Mouse (Mus musculus) CH12.LX (cell line): ENCODE data around the gene Smg6. TPM values are rescaled to one million over a fixed set of nuclear protein-coding genes. Genes with fewer than 3 reads are reported as not detected.
A peak's percentile ranks its signal among the peaks of the same experiment; 100 is the strongest.
"Not testable (repeated sequence)": the region's sequence is repeated elsewhere in the genome, so short reads cannot be mapped to it uniquely, and the experiment has no call there.

Source experiments
- DNase-seq: peaks from one replicate; pipeline ENCODE4 v3.0.0-alpha.2; 2013; ENCODE audit errors: extremely low read depth
- H3K27ac ChIP-seq: 2 replicates; pipeline ENCODE4 v1.5.1; 2012; ENCODE audit warnings: low read depth, mild to moderate bottlenecking, control low read depth, moderate library complexity; ENCODE audit not compliant: insufficient read depth
- H3K27me3 ChIP-seq: replicated peaks from 2 replicates; pipeline ENCODE3; 2012; ENCODE audit warnings: inconsistent platforms
- H3K36me3 ChIP-seq, 2 experiments: replicated peaks in 1 of 2; 2 replicates each; pipeline versions ENCODE3 to v1.6.1; 2012; ENCODE audit warnings: inconsistent platforms in 1 of 2, low read length in 1 of 2, mild to moderate bottlenecking in 1 of 2, mixed read lengths in 1 of 2, moderate library complexity in 1 of 2; ENCODE audit not compliant: control insufficient read depth in 1 of 2, insufficient read depth in 1 of 2
- H3K4me1 ChIP-seq, 2 experiments: 2 replicates each; pipeline ENCODE4 v1.6.1; 2012; ENCODE audit warnings: inconsistent platforms in 1 of 2, moderate library complexity in 1 of 2; ENCODE audit not compliant: insufficient read depth in 2 of 2, control insufficient read depth in 1 of 2
- H3K4me2 ChIP-seq: 2 replicates; pipeline ENCODE4 v1.6.1; 2012; ENCODE audit warnings: low read depth, mild to moderate bottlenecking, control low read depth; ENCODE audit not compliant: poor library complexity, insufficient read depth, severe bottlenecking
- H3K4me3 ChIP-seq, 3 experiments: fragments of 150-350 bp in 1 of 3; sonication (generic) in 1 of 3; replicated peaks in 1 of 3; 2 replicates each; pipeline versions ENCODE3 to v1.5.1; 2011 to 2012; ENCODE audit warnings: low read depth in 2 of 3, low read length in 2 of 3, mild to moderate bottlenecking in 2 of 3, moderate library complexity in 2 of 3, control low read depth in 1 of 3, improper control_type of control experiment in 1 of 3, inconsistent platforms in 1 of 3, mixed read lengths in 1 of 3; ENCODE audit not compliant: poor library complexity in 1 of 3
- H3K79me2 ChIP-seq: replicated peaks from 2 replicates; pipeline ENCODE4 v1.6.1; 2012; ENCODE audit warnings: mild to moderate bottlenecking, moderate library complexity; ENCODE audit not compliant: control insufficient read depth, poor library complexity, insufficient read depth, severe bottlenecking; ENCODE audit errors: extremely low read depth
- H3K9ac ChIP-seq: 2 replicates; pipeline ENCODE4 v1.6.1; 2012; ENCODE audit warnings: low read depth, mild to moderate bottlenecking, control low read depth, moderate library complexity; ENCODE audit not compliant: insufficient read depth
- H3K9me3 ChIP-seq: replicated peaks from 2 replicates; pipeline ENCODE3; 2012; ENCODE audit warnings: low read length, inconsistent platforms, mixed read lengths
- CHD2 ChIP-seq: IDR thresholded peaks from 2 replicates; pipeline ENCODE4 v1.6.1; 2011; ENCODE audit warnings: low read length, improper control_type of control experiment
- CTCF ChIP-seq, 2 experiments: IDR thresholded peaks in 1 of 2; conservative IDR thresholded peaks in 1 of 2; 2 replicates each; pipeline ENCODE4 v1.5.1; 2011 to 2012; ENCODE audit warnings: low read depth in 2 of 2, low read length in 2 of 2, improper control_type of control experiment in 1 of 2, inconsistent platforms in 1 of 2, mild to moderate bottlenecking in 1 of 2, moderate library complexity in 1 of 2
- ELF1 ChIP-seq: IDR thresholded peaks from 2 replicates; pipeline ENCODE4 v1.6.1; 2014; ENCODE audit warnings: low read depth, mild to moderate bottlenecking, inconsistent platforms, low read length, improper control_type of control experiment
- HCFC1 ChIP-seq: IDR thresholded peaks from 2 replicates; pipeline ENCODE4 v1.6.1; 2012; ENCODE audit warnings: low read depth, mild to moderate bottlenecking, inconsistent platforms, low read length, improper control_type of control experiment
- IRF4 ChIP-seq: IDR thresholded peaks from 2 replicates; pipeline ENCODE4 v1.6.1; 2014; ENCODE audit warnings: low read depth, mild to moderate bottlenecking, inconsistent platforms, low read length, improper control_type of control experiment
- KAT2A ChIP-seq: IDR thresholded peaks from 2 replicates; pipeline ENCODE4 v1.6.1; 2012; ENCODE audit warnings: low read length, improper control_type of control experiment, inconsistent platforms; ENCODE audit not compliant: insufficient replicate concordance
- MAFK ChIP-seq: IDR thresholded peaks from 2 replicates; pipeline ENCODE4 v1.6.1; 2011; ENCODE audit warnings: low read length, improper control_type of control experiment; ENCODE audit not compliant: insufficient replicate concordance
- MAX ChIP-seq: IDR thresholded peaks from 2 replicates; pipeline ENCODE4 v1.6.1; 2011; ENCODE audit warnings: low read length, improper control_type of control experiment
- NELFE ChIP-seq: IDR thresholded peaks from 2 replicates; pipeline ENCODE4 v1.6.1; 2011; ENCODE audit warnings: low read depth, low read length, improper control_type of control experiment
- POLR2AphosphoS2 ChIP-seq: IDR thresholded peaks from 2 replicates; pipeline ENCODE4 v1.6.1; 2011; ENCODE audit warnings: low read depth, low read length, improper control_type of control experiment
- RAD21 ChIP-seq: IDR thresholded peaks from 2 replicates; pipeline ENCODE4 v1.6.1; 2011; ENCODE audit warnings: low read depth, mild to moderate bottlenecking, low read length, improper control_type of control experiment, moderate library complexity
- RCOR1 ChIP-seq: conservative IDR thresholded peaks from 2 replicates; pipeline ENCODE4 v1.6.1; 2012; ENCODE audit warnings: low read depth, mild to moderate bottlenecking, inconsistent platforms, low read length, improper control_type of control experiment
- SIN3A ChIP-seq: IDR thresholded peaks from 2 replicates; pipeline ENCODE4 v1.6.1; 2012; ENCODE audit warnings: low read length, improper control_type of control experiment, inconsistent platforms
- SMC3 ChIP-seq: IDR thresholded peaks from 2 replicates; pipeline ENCODE4 v1.6.1; 2011; ENCODE audit warnings: low read depth, low read length, improper control_type of control experiment
- TBP ChIP-seq: conservative IDR thresholded peaks from 2 replicates; pipeline ENCODE4 v1.6.1; 2011; ENCODE audit warnings: low read depth, low read length, improper control_type of control experiment
- TCF12 ChIP-seq: IDR thresholded peaks from 2 replicates; pipeline ENCODE4 v1.6.1; 2014; ENCODE audit warnings: low read depth, mild to moderate bottlenecking, inconsistent platforms, low read length, improper control_type of control experiment
- USF2 ChIP-seq: conservative IDR thresholded peaks from 2 replicates; pipeline ENCODE4 v1.6.1; 2011; ENCODE audit warnings: low read depth, low read length, improper control_type of control experiment
- ZNF384 ChIP-seq: IDR thresholded peaks from 2 replicates; pipeline ENCODE4 v1.6.1; 2012; ENCODE audit warnings: low read depth, low read length, improper control_type of control experiment, inconsistent platforms
- dilution Hi-C: fragments of 300-500 bp; cut with MboI; formaldehyde crosslinking; loops from 2 replicates; pipeline ENCODE4 v1.14.3; 2020; ENCODE audit warnings: low sequenced_read_pairs; ENCODE audit not compliant: extremely low pct_unique_long_range_greater_than_20kb, extremely low pct_ligation_motif_present
- in situ Hi-C: fragments of 300-500 bp; cut with MboI; formaldehyde crosslinking; loops from 3 replicates; pipeline ENCODE4 v1.14.3; 2019; ENCODE audit warnings: low sequenced_read_pairs, low pct_ligation_motif_present, low pct_unique_long_range_greater_than_20kb, mixed read lengths
- polyA plus RNA-seq: library from polyadenylated mRNA; unstranded; fragments of >175 nt; gene quantifications from 2 replicates; pipeline ENCODE4 v1.2.1, GENCODE M21; 2012; ENCODE audit warnings: low read depth; ENCODE audit not compliant: insufficient read length
- total RNA-seq, 2 experiments: library from RNA; depleted of rRNA; stranded (reverse); fragments of 300-350 nt in 1 of 2; fragments of >200 nt in 1 of 2; gene quantifications; 2 replicates each; pipeline ENCODE4 v1.2.3; 2012 to 2014

Smg6 gene
- total and polyA plus RNA-seq, 3 experiments = 9.0 to 18.5 (median 12.1) TPM

- in situ Hi-C loops = loop anchor here (25.0 kb wide), 1 partner anchor 536 kb away; the partner anchor contains the start of gene Cluh
- Histone ChIP-seq H3K27me3 (peaks cover 35% of the 10 kb centered on the region), H3K4me2 (peak overlapping the region; percentile 86), H3K9me3 (no peaks in the 10 kb centered on the region), H3K4me1 (peaks cover 19 to 56% of the 10 kb centered on the region in 2 experiments), H3K9ac (peak overlapping the region; percentile 6; the same call in 1 of the 2 replicates), H3K4me3 (peak overlapping the region; percentile 50 to 68 (median 53)), H3K36me3 (peaks cover 14 to 28% of the 10 kb centered on the region in 2 experiments), H3K79me2 (peaks cover 9% of the 10 kb centered on the region), H3K27ac (no peak overlapping the region)
- no peak for DNase-seq
- TF ChIP-seq MAX (0 out of 2 replicates have a peak, but pooled peaks have one; percentile 25), RCOR1 (no peak)
- dilution Hi-C loops = no loop called here
Observed at GRCm38 (mm10) chr11:75173799-75174165, 248.2 kb downstream of the Smg6 start.

GRCm38 (mm10) chr11:75174574-75174973 is 249.0 kb downstream of the Smg6 start:
- DNase-seq, H3K4me2 ChIP-seq, H3K9me3 ChIP-seq, H3K4me3 ChIP-seq, H3K79me2 ChIP-seq, dilution Hi-C loops, H3K27ac ChIP-seq, H3K9ac ChIP-seq: not testable (repeated sequence)
- Histone ChIP-seq H3K4me1 (peaks cover 19 to 53% of the 10 kb centered on the region in 2 experiments), H3K36me3 (peaks cover 16 to 34% of the 10 kb centered on the region in 2 experiments), H3K27me3 (peaks cover 35% of the 10 kb centered on the region)
- in situ Hi-C loops = loop anchor here (25.0 kb wide), 1 partner anchor 537 kb away; the partner anchor contains the start of gene Cluh
- TF ChIP-seq ZNF384 = peak; percentile 64; the same call in 1 of the 2 replicates

- in situ Hi-C loops (no loop called here), dilution Hi-C loops (no loop called here)
- no peak for DNase-seq
- H3K4me1 ChIP-seq = peaks cover 9 to 25% of the 10 kb centered on the region in 2 experiments; a peak in 3 of 4 replicates
- peak overlapping the region; percentile 68 to 92 (median 74) for H3K4me3 ChIP-seq
- TF ChIP-seq MAFK = no peak
- H3K4me2 ChIP-seq = peak overlapping the region; percentile 89
- peaks cover 10% of the 10 kb centered on the region for H3K27me3 ChIP-seq
- H3K27ac ChIP-seq = no peak overlapping the region
- no peaks in the 10 kb centered on the region for H3K9me3 ChIP-seq
- peak overlapping the region; percentile 86 for H3K9ac ChIP-seq
- H3K36me3 ChIP-seq = peaks cover 48 to 69% of the 10 kb centered on the region in 2 experiments
- peaks cover 9% of the 10 kb centered on the region for H3K79me2 ChIP-seq
Observed at GRCm38 (mm10) chr11:75178011-75178410, 252.4 kb downstream of the Smg6 start.

GRCm38 (mm10) chr11:75178672-75179208 is 253.1 kb downstream of the Smg6 start, which contains the start of gene Ovca2:
Ovca2 (minus strand) TSS chr11:75178835.
- Histone ChIP-seq H3K36me3 (peaks cover 56 to 76% of the 10 kb centered on the region in 2 experiments), H3K4me2 (peak within 1 kb of the TSS; percentile 89), H3K9me3 (no peaks in the 10 kb centered on the region), H3K4me3 (peak within 1 kb of the TSS; percentile 68 to 92 (median 74)), H3K4me1 (peaks cover 7 to 21% of the 10 kb centered on the region in 2 experiments; a peak in 3 of 4 replicates), H3K27ac (no peak within 1 kb of the TSS), H3K9ac (peak within 1 kb of the TSS; percentile 86), H3K27me3 (peaks cover 5% of the 10 kb centered on the region), H3K79me2 (peaks cover 9% of the 10 kb centered on the region)
- in situ Hi-C loops (no loop called here), dilution Hi-C loops (no loop called here)
- DNase-seq = peak; percentile 94
- TF ChIP-seq USF2 (no peak), MAFK (no peak), SMC3 (peak; percentile 79), CHD2 (no peak), TCF12 (peak; percentile 91), POLR2AphosphoS2 (peak; percentile 95), TBP (peak; percentile 80), SIN3A (0 out of 2 replicates have a peak, but pooled peaks have one; percentile 45), CTCF (conservative IDR thresholded peaks at IDR 0.05 in 1 of 2, IDR thresholded peaks at IDR 0.05 in 1 of 2; ENCODE audit: low read depth in 2 of 2, low read length in 2 of 2) (peak; percentile 49 to 91; a peak in 3 of 4 replicates), KAT2A (peak; percentile 68; the same call in 1 of the 2 replicates), ELF1 (peak; percentile 92), IRF4 (no peak), HCFC1 (peak; percentile 85), RAD21 (peak; percentile 87), NELFE (peak; percentile 90)
